Mouse (Mus musculus) hindbrain, embryonic 13.5 days (tissue): ENCODE measurements around the gene Gm21983. TPM values are rescaled to one million over a fixed set of nuclear protein-coding genes. Genes with fewer than 3 reads are reported as not detected.

Experiments used
- ATAC-seq: fragments of 200-750 bp; cut with Nextera tagmentation; 2 replicates; pipeline ENCODE4 v1.8.0; 2017; ENCODE audit warnings: moderate TSS enrichment; ENCODE audit not compliant: low FRiP score
- H3K27ac ChIP-seq: fragments of 300-500 bp; sonication (generic); 2 replicates; pipeline ENCODE4 v1.5.1; 2015; ENCODE audit warnings: inconsistent platforms, mild to moderate bottlenecking, moderate library complexity
- H3K27me3 ChIP-seq: fragments of 300-500 bp; sonication (generic); 2 replicates; pipeline ENCODE4 v1.6.1; 2015; ENCODE audit warnings: mild to moderate bottlenecking, inconsistent platforms
- H3K36me3 ChIP-seq: fragments of 300-500 bp; sonication (generic); 2 replicates; pipeline ENCODE4 v1.6.1; 2015; ENCODE audit warnings: mild to moderate bottlenecking, inconsistent platforms
- H3K4me1 ChIP-seq: fragments of 300-500 bp; sonication (generic); replicated peaks from 2 replicates; pipeline ENCODE4 v1.6.1; 2015; ENCODE audit warnings: inconsistent platforms
- H3K4me2 ChIP-seq: fragments of 300-500 bp; sonication (generic); 2 replicates; pipeline ENCODE4 v1.6.1; 2015; ENCODE audit warnings: inconsistent platforms, mild to moderate bottlenecking, moderate library complexity
- H3K4me3 ChIP-seq: fragments of 300-500 bp; sonication (generic); 2 replicates; pipeline ENCODE4 v1.5.1; 2015; ENCODE audit warnings: mild to moderate bottlenecking, inconsistent platforms
- H3K9ac ChIP-seq: fragments of 300-500 bp; sonication (generic); 2 replicates; pipeline ENCODE4 v1.6.1; 2015; ENCODE audit warnings: mild to moderate bottlenecking, inconsistent platforms
- H3K9me3 ChIP-seq: fragments of 300-500 bp; sonication (generic); 2 replicates; pipeline ENCODE4 v1.6.1; 2016; ENCODE audit warnings: inconsistent platforms
- WGBS: fragments of 180-500 bp; shearing (Covaris S2); methylation state at CpG from one replicate; pipeline ENCODE4 v1.1.7; 2015; 5-methylcytosine and 5-hydroxymethylcytosine counted together
- polyA plus RNA-seq: library from polyadenylated mRNA; unstranded; fragments of >200 nt; fragmentation: Nextera tagmentation; extraction: Ambion mirVana; gene quantifications from 2 replicates; pipeline ENCODE4 v1.2.1, GENCODE M21; 2015

Gm21983 gene
- polyA plus RNA-seq, 1 experiment from 2014 or later, result 1.2 TPM

DNA sequence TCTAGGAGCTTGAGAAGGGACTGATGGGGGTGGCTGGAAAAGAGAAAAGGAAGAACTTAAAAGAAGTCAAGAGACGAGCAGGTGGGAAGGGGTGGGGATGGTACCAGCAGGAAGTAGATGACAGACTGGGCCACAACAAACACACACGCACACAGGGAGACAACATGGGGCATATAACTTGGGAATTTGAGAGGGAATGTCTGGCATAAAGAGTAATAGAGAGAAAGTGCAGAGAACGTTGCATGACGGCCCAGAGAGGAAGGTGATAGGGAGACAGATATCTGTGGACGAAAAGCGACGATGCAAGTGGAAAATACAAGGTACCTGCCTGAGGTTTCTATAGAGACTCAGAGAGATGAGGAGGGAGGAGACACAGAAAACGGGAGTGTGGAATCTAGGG, 15.2 kb downstream of the Gm21983 start:
- peaks cover 62% of the 10 kb centered on the region for H3K4me1 ChIP-seq
- H3K9ac ChIP-seq, result peak overlapping the region; percentile 90
- H3K27me3 ChIP-seq, result no peaks in the 10 kb centered on the region
- H3K9me3 ChIP-seq, result no peaks in the 10 kb centered on the region
- peak overlapping the region; percentile 99 for H3K27ac ChIP-seq
- H3K36me3 ChIP-seq, result peaks cover 48% of the 10 kb centered on the region
- peak overlapping the region; percentile 74 for H3K4me3 ChIP-seq
- ATAC-seq, result no peak
- H3K4me2 ChIP-seq, result peak overlapping the region; percentile 89
- 3% methylated on average over 8 of the region's 8 CpGs for WGBS

- peak; percentile 10 for ATAC-seq
- Histone ChIP-seq H3K9ac (peak overlapping the region; percentile 90), H3K4me2 (peak overlapping the region; percentile 89), H3K27me3 (no peaks in the 10 kb centered on the region), H3K27ac (peak overlapping the region; percentile 99), H3K4me1 (peaks cover 67% of the 10 kb centered on the region), H3K9me3 (no peaks in the 10 kb centered on the region), H3K36me3 (peaks cover 45% of the 10 kb centered on the region), H3K4me3 (peak overlapping the region; percentile 74)
- 74% methylated on average over 23 of the region's 23 CpGs for WGBS
These were observed 15.8 kb downstream of the Gm21983 start for GRCm38 (mm10) chr7:27165007-27165655.

DNA sequence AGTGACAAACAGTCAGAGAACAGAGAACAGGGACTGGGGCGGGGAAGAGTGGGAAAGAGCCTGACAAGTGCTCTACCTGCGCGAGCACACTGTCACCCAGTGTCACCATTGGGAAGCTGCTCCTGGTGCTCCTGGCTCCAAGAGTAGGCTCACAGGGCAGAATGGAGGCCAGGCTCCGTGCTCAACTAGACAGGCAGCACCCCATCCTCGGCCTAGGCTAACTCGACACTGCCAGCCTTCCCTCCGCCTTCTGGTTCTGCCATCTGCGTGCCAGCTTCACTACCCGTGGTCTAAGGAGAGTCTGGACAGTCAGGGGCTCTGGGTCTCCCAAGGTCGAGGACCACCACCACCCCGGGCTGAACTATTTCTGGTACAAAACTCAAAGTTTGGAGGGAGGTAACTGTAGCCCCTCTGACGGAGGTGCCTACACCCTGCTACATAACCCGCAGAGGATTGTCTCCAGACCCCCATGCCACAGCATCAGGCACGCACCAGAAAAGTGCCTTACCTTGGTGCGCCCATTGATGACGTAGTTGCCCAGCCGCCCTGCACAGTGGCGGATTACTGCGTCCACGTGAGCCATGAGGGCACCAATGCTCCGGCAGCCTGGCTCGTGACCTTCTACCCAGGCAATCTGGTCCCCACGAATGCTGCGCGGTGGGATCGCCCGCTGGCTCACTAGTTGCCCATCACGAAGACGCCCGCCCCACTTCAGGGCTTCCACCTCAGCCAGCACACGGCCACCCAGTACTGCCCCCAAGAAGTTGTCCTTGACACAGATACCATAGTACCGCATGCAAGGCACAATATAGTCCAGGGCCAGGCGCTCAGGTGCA, 16.6 kb downstream of the Gm21983 start:
- 81% methylated on average over 33 of the region's 33 CpGs for WGBS
- Histone ChIP-seq H3K27ac (no peak overlapping the region), H3K9me3 (no peaks in the 10 kb centered on the region), H3K4me3 (peak overlapping the region; percentile 74), H3K27me3 (no peaks in the 10 kb centered on the region), H3K36me3 (peaks cover 49% of the 10 kb centered on the region), H3K9ac (peak overlapping the region; percentile 90), H3K4me2 (peak overlapping the region; percentile 89), H3K4me1 (peaks cover 74% of the 10 kb centered on the region)
- no peak for ATAC-seq

GRCm38 (mm10) chr7:27163450-27163805, 17.5 kb downstream of the Gm21983 start:
- 0 out of 2 replicates have a peak overlapping the region, but pooled peaks have one; percentile 4 for H3K27ac ChIP-seq
- WGBS, result 77% methylated on average over 5 of the region's 5 CpGs
- ATAC-seq, result no peak
- H3K4me2 ChIP-seq, result peak overlapping the region; percentile 89
- peaks cover 74% of the 10 kb centered on the region for H3K4me1 ChIP-seq
- H3K9me3 ChIP-seq, result no peaks in the 10 kb centered on the region
- H3K36me3 ChIP-seq, result peaks cover 56% of the 10 kb centered on the region
- peak overlapping the region; percentile 74 for H3K4me3 ChIP-seq
- H3K9ac ChIP-seq, result peak overlapping the region; percentile 90
- H3K27me3 ChIP-seq, result no peaks in the 10 kb centered on the region

GRCm38 (mm10) chr7:27162780-27163449, 18.0 kb downstream of the Gm21983 start:
- Histone ChIP-seq H3K27ac (no peak overlapping the region), H3K36me3 (peaks cover 61% of the 10 kb centered on the region)

GRCm38 (mm10) chr7:27161744-27162143, 19.1 kb downstream of the Gm21983 start:
- no peaks in the 10 kb centered on the region for H3K27me3 ChIP-seq
- peaks cover 70% of the 10 kb centered on the region for H3K36me3 ChIP-seq
- no peaks in the 10 kb centered on the region for H3K9me3 ChIP-seq
- H3K9ac ChIP-seq, result peak overlapping the region; percentile 53
- H3K4me3 ChIP-seq, result no peak overlapping the region
- ATAC-seq, result no peak
- peaks cover 63% of the 10 kb centered on the region for H3K4me1 ChIP-seq
- 83% methylated on average over 4 of the region's 4 CpGs for WGBS
- H3K4me2 ChIP-seq, result peak overlapping the region; percentile 89
- no peak overlapping the region for H3K27ac ChIP-seq

More at GRCm38 (mm10) chr7:27162780-27163449, 18.0 kb downstream of the Gm21983 start:
- 87% methylated on average over 5 of the region's 5 CpGs for WGBS
- ATAC-seq, result no peak
- Histone ChIP-seq H3K27me3 (no peaks in the 10 kb centered on the region), H3K9me3 (no peaks in the 10 kb centered on the region), H3K9ac (peak overlapping the region; percentile 90), H3K4me1 (peaks cover 74% of the 10 kb centered on the region), H3K4me2 (peak overlapping the region; percentile 89), H3K4me3 (peak overlapping the region; percentile 74)

DNA sequence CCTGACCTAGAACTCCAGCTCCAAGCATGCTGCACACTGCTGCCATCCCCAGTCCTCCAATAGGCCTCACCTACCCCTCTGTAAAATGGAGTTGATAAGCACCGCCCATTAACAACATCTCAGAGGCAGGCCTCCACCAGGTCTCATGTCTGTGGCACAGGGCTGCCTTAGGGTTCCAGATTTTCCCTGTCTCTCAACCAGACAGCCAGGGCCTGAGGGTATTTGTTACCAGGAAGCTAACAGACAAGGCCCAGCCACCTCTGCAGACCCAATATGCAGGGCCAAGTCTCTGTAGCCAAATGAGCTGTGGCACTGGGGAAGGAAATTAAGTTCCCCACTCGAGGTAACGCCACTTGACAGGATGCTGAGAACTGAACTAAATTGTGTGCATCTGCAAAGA, 20.0 kb downstream of the Gm21983 start:
- 87% methylated on average over 3 of the region's 3 CpGs for WGBS
- H3K4me2 ChIP-seq, result no peak overlapping the region

DNA sequence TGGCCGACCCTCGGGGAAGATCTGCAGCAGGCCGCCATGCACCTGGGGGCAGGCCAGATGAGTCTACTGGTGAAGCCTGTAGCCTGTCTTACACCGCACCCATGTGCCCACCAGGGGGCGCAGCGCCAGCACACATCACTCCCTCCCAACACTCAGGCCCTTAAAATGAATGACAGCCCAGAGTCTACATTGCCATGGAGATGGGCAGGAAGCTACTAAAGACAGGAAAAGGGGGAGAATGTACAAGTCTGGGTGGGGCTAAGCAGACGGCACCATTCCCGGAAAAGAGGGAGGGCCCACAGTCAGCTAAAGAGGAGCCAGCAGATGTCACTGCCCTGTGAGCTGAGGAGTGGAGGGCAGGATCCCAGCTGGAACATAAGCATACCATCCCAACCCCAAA, 21.0 kb downstream of the Gm21983 start:
- H3K4me2 ChIP-seq, result 0 out of 2 replicates have a peak overlapping the region, but pooled peaks have one; percentile 2
- peaks cover 54% of the 10 kb centered on the region for H3K4me1 ChIP-seq
- H3K4me3 ChIP-seq, result no peak overlapping the region
- 0 out of 2 replicates have a peak overlapping the region, but pooled peaks have one; percentile 1 for H3K9ac ChIP-seq
- WGBS, result 20% methylated on average over 8 of the region's 8 CpGs
- H3K27me3 ChIP-seq, result no peaks in the 10 kb centered on the region
- H3K27ac ChIP-seq, result no peak overlapping the region
- H3K9me3 ChIP-seq, result no peaks in the 10 kb centered on the region
- ATAC-seq, result peak; percentile 85
- H3K36me3 ChIP-seq, result peaks cover 65% of the 10 kb centered on the region

More for the DNA sequence above, 20.0 kb downstream of the Gm21983 start:
- peak overlapping the region; percentile 53; the same call in 1 of the 2 replicates for H3K9ac ChIP-seq
- H3K36me3 ChIP-seq, result peaks cover 70% of the 10 kb centered on the region
- H3K9me3 ChIP-seq, result no peaks in the 10 kb centered on the region
- peaks cover 63% of the 10 kb centered on the region for H3K4me1 ChIP-seq
- no peaks in the 10 kb centered on the region for H3K27me3 ChIP-seq
- H3K4me3 ChIP-seq, result no peak overlapping the region
- no peak overlapping the region for H3K27ac ChIP-seq
- ATAC-seq, result no peak

DNA sequence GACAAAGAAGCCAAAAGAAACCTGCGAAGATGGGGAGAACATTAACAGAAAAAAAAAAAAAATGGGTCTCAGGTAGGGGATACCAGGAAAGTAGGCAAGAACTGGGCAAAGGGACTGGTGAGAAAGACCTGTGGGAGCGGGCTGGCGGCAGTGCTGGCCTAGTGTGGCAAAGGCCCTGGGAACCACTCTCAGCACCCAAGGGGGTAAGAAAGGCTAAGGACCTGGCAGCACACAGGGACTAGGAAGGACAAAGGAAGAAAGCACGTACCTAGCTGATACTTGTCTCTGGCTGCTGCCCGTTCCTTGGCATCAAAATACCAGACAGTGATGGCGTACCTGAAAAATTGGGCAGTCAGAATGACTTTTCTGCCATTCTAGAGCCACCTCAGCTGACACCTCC, 21.6 kb downstream of the Gm21983 start:
- H3K4me2 ChIP-seq, result no peak overlapping the region
- ATAC-seq, result no peak
- H3K9ac ChIP-seq, result no peak overlapping the region
- H3K9me3 ChIP-seq, result no peaks in the 10 kb centered on the region
- WGBS, result 93% methylated on average over 6 of the region's 6 CpGs
- H3K4me3 ChIP-seq, result no peak overlapping the region
- H3K27ac ChIP-seq, result no peak overlapping the region
- H3K4me1 ChIP-seq, result peaks cover 48% of the 10 kb centered on the region
- no peaks in the 10 kb centered on the region for H3K27me3 ChIP-seq
- peaks cover 59% of the 10 kb centered on the region for H3K36me3 ChIP-seq

GRCm38 (mm10) chr7:27158171-27158570, 22.7 kb downstream of the Gm21983 start:
- H3K36me3 ChIP-seq, result peaks cover 49% of the 10 kb centered on the region
- H3K27me3 ChIP-seq, result no peaks in the 10 kb centered on the region
- no peak overlapping the region for H3K4me2 ChIP-seq
- WGBS, result 96% methylated on average over 9 of the region's 9 CpGs
- no peak for ATAC-seq
- no peak overlapping the region for H3K9ac ChIP-seq
- no peaks in the 10 kb centered on the region for H3K9me3 ChIP-seq
- no peak overlapping the region for H3K4me3 ChIP-seq
- H3K4me1 ChIP-seq, result peaks cover 37% of the 10 kb centered on the region
- no peak overlapping the region for H3K27ac ChIP-seq

DNA sequence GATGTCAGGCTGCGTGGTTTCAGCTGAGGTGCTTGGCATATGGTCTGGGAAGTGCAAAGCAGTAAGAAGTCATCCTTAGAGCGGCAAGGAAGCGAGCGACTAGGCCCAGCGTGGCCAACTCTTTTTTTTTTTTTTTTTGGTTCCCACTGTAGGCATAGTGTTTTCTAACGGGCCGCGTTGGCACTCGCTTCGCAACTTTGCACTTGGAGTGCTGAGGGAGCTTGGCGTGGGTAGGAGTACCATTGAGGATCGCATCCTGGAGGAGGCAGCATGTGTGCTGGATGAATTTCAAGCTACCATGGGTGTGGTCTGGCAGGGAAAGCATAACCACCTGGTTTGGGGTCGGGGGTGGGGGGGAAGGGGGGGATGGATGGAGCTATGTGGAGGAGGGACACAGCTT, 24.9 kb downstream of the Gm21983 start:
- Histone ChIP-seq H3K4me3 (no peak overlapping the region), H3K4me2 (no peak overlapping the region), H3K36me3 (peaks cover 31% of the 10 kb centered on the region), H3K4me1 (peaks cover 16% of the 10 kb centered on the region), H3K9me3 (no peaks in the 10 kb centered on the region), H3K9ac (no peak overlapping the region), H3K27me3 (no peaks in the 10 kb centered on the region), H3K27ac (no peak overlapping the region)
- no peak for ATAC-seq
- WGBS, result 84% methylated on average over 13 of the region's 13 CpGs

DNA sequence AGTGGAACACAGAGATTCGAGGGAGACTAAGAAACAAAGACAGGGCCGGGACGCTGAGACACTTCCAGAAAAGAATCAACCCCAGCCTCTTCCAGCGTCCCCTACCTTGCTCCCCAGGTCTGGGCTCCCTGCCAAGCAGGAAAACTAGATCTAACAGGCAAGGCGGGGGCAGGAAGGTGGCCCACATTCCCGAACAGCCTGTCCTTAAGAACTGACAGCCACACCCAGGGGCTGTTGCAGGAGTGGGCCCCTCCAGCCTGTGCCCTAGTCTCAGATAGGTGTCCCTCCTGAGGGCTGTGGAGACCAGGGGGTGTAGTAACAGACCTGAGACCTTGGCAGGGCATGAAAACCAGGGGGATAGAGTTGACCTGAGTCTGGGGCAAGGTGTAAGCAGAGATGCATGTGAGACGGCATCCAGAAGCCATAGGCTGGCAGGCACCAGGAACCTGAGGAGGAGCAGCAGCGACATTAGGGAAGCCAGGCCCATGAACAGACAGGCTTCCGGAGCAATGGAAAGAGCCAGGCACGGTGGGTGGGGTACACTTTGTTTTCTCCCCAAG, 27.6 kb downstream of the Gm21983 start, which contains the start of gene Cyp2t4:
Cyp2t4 (plus strand) TSS at position 510 of the 560 bp plus-strand sequence.
- Histone ChIP-seq H3K4me2 (no peak within 1 kb of the TSS), H3K4me3 (no peak within 1 kb of the TSS), H3K4me1 (no peaks in the 10 kb centered on the region), H3K9ac (no peak within 1 kb of the TSS), H3K27ac (no peak within 1 kb of the TSS), H3K36me3 (peaks cover 13% of the 10 kb centered on the region), H3K9me3 (no peaks in the 10 kb centered on the region), H3K27me3 (no peaks in the 10 kb centered on the region)
- no peak for ATAC-seq
- WGBS, result 81% methylated on average over 10 of the region's 10 CpGs
